Mouse (Mus musculus) ovary, postnatal 14 days (tissue): ENCODE measurements around the gene Ank3.
A peak's percentile ranks its signal among the peaks of the same experiment; 100 is the strongest.

Source experiments
- DNase-seq: peaks from one replicate; pipeline ENCODE4 v3.0.0; 2022; ENCODE audit warnings: low spot score

Gene Ank3

DNA sequence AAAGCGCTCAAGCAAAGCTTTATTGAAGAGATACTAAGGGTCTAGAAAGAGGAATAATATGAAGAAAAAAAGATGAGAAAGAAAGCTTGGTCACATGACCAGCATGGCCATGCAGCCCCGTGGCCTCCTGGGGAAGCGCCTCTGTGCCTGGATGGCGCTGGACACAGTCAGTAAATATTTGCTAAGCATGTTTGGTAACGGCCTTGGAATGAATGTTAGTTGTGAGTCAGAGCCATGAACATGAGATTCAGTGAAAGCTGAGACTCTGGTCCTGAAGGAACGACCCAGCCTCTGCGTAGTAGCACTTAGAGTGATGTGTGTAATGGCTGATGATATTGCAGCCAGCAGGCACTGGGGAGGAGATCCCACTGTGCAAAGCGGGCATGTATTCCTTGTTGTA, 531.9 kb downstream of the Ank3 start:
- no peak for DNase-seq

DNA sequence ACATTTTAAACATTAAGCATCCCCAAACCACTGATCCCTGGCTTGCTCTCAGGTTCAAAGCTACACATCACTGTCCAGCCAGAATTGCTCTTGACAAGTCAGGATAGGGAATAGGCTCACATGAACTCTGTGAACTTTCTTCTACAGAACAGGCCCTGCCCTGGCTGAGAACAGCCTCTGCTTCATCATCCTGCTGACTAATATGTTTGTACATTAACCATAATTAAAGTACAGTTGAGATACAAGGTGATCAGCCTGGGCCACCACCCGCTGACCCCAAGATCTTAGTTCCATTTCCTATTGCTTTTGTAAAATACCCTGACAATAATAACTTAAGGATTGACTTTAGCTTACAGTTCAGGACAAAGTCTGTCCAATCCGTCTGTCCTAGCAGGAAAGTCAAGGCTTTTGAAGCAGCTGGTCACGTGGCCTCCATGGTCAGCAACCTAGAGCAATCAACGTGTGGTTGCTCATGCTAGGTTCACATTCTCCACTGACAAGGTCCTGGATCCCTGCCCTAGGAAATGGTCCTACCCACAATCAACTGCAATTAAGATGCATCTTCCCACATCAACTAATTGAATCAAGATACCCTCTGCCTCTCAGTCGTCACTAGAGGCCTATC, 538.0 kb downstream of the Ank3 start:
- DNase-seq = no peak

DNA sequence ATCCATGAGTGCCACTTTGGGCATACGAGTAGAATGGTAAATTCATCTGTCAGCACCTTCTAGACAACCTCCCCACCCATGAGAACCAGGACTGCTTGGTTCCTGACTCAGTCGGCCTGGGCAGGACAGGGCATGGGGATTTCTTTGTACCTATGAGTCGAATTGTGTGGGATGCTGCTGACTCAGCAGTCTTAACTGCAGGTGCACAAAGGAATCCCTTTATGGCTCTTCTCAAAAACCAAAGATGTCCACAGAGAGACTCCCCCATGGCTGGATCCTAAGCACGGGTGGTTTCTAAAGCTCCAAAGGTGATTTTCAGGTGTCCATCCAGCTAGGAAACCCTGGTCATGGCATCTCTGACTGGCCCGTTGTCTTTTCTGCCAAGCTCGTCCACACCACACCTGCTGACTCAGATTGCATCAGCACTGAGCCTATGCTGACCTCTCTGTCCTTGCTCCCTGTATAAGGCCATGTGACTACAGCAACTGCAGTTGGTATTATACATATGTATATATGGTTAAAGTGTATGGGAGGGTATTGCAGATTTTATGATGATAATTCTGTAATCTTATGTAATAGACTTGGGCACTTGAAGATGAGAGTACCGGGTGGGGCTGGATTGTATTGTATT, 538.8 kb downstream of the Ank3 start:
- DNase-seq = no peak

DNA sequence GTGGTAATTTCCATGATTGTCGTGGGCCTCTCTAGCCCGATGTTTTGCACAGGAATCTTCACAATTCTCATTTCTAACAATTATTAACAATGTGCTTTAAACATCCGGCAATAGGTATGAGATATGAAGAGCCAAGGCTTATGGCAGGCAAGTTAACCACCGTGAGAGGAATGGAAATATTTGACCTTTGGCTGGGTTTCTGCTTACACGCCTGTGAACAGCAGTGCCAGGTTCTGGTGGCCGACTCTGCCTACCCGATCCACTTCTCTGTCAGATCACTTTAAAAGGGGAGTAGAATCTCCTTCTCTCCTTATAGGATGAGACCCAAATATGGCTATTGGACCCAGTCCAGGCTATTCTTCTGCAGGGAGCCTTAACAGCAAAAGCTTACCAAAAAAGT, 540.6 kb downstream of the Ank3 start:
- no peak for DNase-seq

DNA sequence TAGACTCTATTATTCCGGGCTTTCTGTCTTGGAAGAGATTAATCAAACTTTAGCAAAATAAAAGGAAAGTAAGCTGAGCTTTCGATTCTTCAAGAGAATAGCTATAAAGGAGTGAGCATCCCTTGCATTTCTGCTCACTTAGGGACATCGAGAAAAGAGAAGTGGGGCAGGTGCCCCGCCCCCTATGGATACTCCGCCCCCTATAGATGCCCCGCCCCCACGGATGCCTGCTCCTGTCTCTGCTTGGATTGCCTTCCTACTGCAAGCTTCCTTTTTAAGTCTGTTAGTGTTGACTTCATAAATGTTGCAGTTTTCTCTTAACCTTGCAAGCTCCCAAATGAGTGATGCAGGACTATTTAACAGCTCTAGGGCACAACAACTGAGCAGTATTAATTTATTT, 541.4 kb downstream of the Ank3 start:
- DNase-seq = no peak

DNA sequence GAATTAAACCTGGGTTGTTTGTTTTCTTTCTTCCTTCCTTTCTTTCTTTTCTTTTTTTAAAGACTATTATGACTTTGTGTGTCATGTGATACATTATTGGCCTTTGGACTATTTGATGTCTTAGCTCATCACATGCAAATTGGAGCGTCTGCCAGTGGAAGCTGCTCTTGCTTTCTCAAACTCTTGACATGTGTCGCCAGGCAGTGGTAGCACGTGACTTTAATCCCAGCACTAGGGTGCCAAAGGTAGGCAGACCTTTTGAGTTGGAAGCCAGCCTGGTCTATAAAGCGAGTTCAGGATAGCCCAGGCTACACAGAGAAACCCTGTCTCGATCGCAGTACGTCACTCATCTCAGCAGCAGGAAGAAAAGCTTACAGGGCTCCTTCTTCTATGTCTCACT, 542.4 kb downstream of the Ank3 start:
- DNase-seq = no peak

DNA sequence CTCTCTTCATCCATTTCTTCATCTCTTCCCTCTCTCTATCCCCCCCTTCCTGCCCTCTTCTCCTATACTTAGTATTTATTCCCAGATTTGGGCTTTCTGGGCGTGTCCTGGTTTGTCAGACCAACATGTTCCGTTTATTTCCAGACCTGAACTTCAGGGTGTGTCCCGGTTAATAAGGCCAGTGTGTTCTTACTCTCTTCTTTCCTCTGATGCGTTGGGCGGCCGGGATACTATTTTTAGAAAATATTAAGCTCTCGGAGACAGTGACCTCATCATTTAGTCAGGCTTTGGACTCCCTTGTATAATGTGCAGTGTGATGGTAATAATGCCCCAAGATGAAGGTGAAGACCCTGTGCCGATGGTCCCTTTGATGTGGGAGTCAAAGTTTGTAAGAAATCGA, 546.3 kb downstream of the Ank3 start:
- no peak for DNase-seq

DNA sequence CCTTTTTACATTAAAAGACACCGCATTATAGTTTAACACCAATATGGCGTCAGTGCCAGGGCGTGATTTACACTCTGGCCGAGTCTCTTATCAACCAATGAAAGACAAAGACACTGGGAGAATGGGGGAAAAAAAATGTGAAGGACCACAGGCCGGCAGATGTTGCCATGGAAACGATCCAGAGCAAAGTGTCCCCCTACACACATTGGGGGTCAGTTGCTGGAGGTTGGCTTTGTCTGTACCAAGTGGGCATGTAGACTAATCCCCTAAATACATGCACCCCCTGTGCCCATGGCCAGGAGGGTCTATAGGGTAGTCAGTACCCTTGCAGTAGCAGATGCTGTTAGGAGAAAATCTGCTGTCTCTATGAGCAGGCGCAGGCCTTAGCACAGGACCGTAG, 547.3 kb downstream of the Ank3 start:
- no peak for DNase-seq

DNA sequence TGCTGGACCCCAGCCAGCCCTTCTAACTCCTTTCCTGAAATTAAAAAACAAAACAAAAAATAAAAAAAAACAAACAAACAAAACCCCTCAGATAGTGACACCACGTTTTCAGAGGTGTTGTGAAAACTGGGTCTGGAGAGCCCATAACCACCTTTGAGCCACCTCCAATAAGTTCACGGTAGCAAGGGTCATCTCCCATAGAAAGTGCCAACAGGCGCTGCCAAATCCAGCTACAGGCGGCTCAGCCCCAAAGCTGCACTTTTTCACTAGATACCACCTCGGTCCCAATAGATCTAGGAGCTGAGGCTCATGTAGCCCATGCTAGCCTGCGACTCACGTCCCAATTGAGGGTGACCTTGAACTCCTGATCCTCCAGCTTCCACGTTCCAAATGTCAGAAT, 547.7 kb downstream of the Ank3 start:
- no peak for DNase-seq

DNA sequence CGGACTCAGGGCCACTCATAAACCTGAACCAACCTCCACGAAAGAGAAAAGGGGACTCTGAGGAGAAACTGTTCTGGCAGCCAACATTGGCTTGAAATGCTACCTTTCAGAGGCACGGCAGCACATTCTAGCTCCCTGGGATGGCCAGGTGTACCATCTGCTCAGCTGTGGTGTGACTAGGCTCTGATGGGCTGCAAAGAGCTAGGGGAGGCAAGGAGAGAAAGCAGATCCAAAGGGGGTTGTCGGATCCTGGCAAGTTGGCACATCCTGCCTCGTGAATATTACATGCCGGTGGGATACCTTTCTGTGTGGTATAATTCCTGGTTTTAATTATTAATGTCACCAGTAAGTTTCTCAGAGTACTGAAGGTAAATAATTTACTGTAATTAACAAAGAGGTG, 548.5 kb downstream of the Ank3 start:
- DNase-seq = no peak

DNA sequence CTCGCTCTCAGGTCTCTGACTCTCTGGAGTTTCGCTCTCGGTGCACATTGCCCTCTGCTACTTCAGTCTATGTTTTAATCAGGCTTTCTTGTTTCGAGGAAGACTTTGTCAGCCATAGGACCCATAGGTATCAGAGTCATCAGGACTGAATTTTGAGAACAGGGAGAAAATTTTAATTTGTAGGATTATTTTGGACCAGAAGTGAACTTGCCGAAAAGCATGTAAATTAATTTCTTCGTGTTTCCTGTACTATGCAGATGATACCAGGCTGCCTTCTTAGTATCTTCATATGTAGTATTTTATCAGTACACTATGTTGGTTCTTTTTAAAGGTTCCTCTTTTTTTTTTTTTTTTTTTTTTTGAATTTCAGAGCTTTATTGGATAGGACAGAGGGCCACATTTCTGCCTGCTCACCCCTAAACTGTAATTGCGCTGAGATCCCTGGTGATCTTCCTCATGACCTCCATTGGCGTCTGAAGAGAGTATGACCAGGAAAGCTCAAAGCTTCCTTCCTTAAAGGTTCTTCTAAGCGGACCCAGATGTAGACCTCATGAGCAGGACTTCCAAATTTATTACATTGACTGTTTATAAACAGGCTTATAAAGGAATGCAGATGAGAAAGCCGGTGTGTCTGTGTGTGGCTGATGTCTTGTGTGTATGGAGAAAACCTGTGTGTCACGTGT, 551.8 kb downstream of the Ank3 start:
- DNase-seq = no peak

DNA sequence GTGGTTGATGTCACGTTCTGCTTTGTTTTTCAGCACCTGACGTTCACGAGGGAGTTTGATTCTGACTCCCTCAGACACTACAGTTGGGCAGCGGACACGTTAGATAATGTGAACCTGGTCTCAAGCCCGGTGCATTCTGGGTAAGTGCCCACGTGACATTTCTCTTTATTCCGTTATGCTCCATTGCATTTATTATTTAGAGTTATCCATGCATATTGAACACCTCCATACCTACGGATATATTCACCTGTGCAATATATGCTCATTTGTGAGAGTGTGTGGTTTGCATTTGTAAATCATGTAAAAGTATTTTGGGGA, 552.3 kb downstream of the Ank3 start:
- DNase-seq = no peak

DNA sequence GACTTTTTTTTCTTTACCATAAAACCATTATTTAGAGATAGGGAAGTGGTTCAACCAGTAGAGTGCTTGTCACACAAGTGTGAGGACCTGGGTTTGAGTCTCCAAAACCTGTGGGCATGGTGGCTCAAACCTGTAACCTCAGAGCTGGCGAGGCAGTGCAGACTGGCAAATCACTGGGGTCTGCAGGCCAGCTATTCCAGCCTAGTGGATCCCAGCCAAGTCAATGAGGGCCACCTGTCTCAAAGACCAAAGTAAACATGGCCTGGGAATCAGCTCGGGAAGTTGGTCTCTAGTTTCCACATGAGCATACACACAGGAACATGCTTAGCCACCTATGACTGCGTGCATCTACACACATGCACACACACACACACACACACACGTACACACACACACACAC, 552.9 kb downstream of the Ank3 start:
- no peak for DNase-seq

DNA sequence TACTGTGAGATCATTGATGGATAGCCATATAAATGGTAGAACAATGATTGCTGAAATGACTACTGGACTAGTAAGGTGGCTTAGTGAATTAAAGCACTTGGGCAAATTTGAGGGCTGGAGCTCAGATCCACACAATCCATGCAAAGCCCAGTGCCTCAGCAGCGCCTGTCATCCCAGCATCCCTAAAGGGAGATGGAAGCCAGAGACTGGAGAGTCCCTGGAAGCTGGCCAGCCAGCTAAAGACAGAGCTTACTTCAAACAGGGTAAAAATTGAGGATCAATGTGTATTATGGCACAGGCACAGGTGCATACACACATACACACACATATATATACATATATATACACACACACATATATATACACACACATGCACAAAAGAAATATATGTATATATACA, 553.7 kb downstream of the Ank3 start:
- DNase-seq = no peak

DNA sequence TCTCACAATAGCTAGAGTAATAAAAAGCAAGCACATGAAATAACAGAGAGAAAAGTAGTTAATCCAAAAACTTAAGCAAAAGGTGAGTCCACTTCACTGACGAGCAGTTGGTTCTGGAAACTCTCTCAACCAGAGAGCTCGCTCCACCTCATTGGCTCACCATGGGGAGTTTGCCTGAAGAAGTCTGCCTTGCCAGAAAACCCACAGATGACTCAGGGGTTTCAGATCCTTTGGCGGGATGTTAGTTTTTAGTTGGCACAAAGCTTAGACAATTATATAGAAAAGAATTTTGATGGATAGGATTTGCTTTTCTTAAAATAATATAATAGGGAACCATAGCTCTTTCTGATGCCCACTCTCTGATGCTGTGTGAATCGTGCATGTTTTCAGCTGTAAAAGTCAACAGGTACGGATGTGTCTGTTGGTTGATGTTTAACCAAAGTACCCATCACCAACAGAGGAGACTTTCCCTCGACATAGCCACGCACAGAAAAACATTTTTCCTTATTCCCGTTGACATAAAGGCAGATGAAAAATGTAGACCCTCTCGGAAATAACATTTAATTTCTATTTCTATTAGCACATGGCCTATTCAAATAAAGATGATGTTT, 556.2 kb downstream of the Ank3 start:
- DNase-seq = no peak

DNA sequence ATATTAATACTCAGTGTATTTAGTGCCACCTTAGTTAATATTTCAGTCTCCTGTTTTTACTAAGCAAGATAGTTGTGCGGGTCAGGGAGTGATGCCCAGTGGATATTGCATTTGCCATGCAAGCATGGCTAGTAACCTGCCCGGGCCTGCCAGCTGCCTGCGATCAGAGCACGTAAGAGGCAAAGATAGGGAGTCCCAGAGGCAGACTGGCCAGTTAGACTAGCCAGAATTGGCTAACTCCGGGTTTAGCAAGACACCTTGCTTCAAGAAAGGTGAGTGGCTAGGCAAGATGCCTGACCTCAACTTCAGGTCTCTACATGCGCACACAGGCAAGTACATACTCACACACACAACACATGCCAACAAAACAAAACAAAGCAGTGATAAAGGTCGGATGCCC, 563.7 kb downstream of the Ank3 start:
- no peak for DNase-seq

DNA sequence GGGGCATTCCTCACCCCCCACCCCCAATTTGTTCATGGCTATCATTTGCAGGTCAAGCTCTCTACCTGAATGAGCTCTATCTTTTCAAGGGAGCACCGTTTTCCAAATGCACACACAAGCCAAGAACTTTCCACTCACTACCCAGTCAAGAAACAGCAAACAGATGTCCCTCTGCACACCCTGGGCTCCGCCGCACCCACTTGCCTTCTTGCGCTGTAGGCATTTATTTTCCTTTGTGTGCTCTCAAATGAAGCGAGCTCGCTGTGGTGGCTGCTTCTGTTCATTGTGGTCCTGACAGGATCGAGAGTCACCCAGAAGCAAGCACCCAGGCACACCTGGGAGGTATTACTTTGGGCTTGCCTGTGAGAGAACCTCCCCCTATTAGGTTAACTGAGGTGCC, 564.4 kb downstream of the Ank3 start:
- DNase-seq = no peak

DNA sequence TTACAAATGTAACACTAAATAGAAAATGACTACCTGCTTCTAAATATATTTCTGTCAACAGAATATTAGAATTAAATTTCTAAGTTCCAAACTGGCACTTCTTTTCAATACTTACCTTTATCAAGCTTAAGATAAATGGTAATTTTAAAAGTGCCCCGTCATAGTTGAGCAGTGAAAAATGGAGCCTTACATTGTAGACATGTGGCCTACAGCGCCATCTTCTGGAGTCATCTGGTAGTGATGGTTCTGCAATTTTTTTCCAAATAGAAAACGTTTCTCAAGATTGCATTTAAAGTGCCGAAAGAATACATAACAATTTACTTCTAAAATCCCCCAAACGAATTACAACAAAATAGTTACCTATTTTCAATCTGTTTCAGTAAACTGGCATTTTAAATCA, 566.0 kb downstream of the Ank3 start:
- peak; percentile 55 for DNase-seq

DNA sequence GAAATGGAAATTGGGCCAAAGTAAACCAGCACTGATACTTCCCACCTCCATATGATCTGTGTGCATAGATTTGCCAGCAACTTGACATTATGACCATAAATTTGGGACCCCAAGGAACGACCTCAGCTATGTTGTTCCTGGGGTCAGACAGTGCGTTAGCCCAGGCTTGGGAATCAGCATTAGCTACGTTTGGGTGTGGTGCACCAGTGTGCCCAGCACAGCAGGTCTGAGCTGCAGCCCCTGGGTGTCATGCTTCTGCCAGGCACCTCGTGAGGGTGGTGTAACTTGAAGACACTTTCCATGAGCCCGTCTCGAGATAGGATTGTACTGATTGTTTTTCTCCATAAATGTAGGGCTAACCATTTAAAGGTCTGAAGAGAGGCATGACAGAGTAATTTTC, 566.5 kb downstream of the Ank3 start:
- no peak for DNase-seq

DNA sequence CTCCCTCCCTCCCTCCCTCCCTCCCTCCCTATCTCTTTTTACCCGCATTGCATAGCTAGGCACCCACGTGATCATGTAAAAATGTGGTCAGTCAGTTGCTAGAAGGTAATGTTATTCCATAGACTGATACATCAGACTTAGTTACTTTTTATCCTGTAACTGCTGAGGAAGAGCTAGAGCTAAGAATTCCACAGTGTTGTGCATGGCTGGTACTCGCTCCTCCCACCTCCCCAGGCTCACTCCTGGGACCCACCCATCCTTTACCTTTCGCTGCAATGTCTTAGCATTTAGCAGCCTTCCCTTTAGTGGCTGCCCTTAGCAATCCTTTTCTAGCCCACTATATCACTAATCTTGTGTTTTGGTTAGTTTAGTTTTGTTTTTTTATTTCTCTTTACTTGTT, 569.4 kb downstream of the Ank3 start:
- no peak for DNase-seq

DNA sequence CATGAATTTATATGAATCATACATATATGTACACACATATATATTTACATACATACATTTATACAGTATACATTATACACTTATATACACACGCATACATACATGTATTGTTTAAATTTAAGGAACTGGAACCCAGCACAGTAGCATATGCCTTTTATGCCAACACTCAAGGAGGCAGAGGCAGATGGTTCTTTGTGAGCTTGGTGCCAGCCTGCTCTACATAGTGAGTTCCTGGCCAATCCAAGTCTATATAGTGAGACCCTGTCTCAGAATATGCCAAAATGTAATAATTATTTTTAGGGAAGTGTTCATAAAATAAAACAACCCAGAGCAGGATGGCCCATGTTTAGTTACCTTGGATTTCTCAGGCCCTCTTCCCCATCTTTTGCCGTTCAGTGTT, 581.1 kb downstream of the Ank3 start:
- no peak for DNase-seq

DNA sequence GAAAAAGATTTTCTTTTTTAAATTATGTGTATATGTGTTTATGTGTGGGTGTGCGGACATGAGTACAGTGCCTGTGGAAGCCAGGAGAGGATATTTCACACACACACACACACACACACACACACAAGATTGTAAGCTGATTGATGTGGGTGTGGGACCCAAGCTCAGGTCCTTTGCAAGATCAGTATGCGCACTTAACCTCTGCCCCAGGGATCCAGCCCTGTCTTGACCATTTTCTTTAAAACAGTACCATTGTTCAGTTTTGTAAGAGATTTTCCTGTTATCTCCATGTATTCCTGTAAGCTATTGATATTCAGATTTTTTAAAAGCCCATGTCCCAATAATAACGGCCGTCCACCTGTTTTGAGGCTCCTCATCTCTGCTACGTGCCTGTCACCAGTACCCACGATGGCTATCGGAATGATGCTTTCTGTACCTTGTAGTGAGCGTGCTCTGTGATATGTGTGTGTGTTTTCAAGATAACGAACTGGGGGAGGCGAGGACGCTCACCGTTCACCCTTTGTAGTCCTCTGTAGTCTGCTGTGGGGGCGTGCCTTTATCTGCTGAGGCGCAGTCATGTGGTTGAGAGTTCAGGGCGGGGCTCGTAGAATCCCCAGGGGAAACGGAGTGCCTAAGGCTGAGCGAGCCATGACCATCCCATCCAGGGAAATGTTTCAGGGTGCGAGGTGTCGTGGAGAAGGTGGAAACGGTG, 583.0 kb downstream of the Ank3 start:
- no peak for DNase-seq

DNA sequence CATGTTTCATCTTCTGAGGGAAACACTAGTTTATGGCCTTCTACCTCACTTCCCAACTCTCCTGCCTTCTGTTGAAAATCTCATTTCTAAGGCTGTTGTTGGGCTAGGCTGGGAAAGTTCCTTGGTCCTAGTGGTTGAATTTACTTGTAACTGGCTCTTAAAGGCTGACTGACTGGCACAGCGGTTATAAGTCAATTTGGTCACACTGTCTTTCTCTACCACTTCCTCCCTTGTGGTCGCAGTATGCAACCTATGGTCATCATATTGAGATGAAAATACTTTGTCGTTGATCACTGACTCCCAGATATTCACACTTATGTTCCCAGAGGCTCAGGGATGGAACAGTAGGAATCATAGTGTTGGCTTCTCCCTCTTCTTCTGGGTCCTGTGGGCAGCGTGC, 584.1 kb downstream of the Ank3 start:
- no peak for DNase-seq
